Mouse (Mus musculus): Measurements from ENCODE around the gene Sema7a.

GRCm38 (mm10) chr9:57961863-57962778, 22.2 kb downstream of the Sema7a start:
- no peak for TF ChIP-seq CTCF (IDR thresholded peaks at IDR 0.05; ENCODE audit: borderline replicate concordance, insufficient read depth, low read length)
- no peak for TF ChIP-seq POLR2A (IDR thresholded peaks at IDR 0.05; ENCODE audit: low read depth, low read length)

Data from embryonic fibroblast, embryonic 13.5 days (primary cell).